Mouse (Mus musculus): ENCODE measurements around the gene Adgrd1.

GRCm38 (mm10) chr5:129054675-129055284 lies 41.8 kb upstream of the Adgrd1 start:
- TF ChIP-seq CTCF (IDR thresholded peaks at IDR 0.05; ENCODE audit: extremely low read depth, insufficient read depth, low read length) (no peak), POLR2A (IDR thresholded peaks at IDR 0.05; ENCODE audit: extremely low read depth, insufficient read depth, low read length) (no peak)
